Mouse (Mus musculus): ENCODE results near the gene Ddx31. TPM values are rescaled to one million over a fixed set of nuclear protein-coding genes. Genes with fewer than 3 reads are reported as not detected.

The Ddx31 gene
- total and polyA plus RNA-seq, 2 experiments from 2014 or later: 10.3 to 18.5 TPM

DNA sequence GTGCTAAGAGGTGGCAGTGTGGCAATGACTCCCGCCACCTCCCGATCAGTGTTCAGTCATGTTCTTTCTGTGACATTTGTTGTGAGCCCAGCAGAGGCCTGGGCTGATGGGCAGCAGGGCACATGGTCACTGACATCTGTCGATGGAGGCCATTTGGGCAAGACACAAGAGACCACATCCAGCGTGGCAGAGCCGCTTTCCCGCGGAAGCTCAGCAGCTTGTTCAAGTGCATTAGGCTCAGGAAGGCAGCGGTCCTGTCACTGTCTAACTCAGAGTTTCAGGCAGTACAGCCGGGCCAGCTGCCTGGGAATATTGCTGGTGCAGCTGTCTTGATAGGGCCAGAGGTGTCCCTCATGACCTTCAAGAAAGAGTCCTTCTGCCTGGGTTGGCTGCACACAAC, 114.4 kb downstream of the Ddx31 start:
- DNase-seq (ENCODE audit: low spot score) (peak; percentile 52), ATAC-seq (ENCODE audit: low FRiP score) (no peak)
- 82% methylated on average over 9 of the region's 9 CpGs for WGBS

More for the DNA sequence above, 114.4 kb downstream of the Ddx31 start:
- Histone ChIP-seq H3K9me3 (ENCODE audit: low read length) (no peaks in the 10 kb centered on the region), H3K36me3 (ENCODE audit: insufficient read depth, low read length) (no peaks in the 10 kb centered on the region), H3K9ac (replicated peaks; ENCODE audit: low read length, poor library complexity, severe bottlenecking) (no peak overlapping the region), H3K4me3 (ENCODE audit: low read depth, low read length) (no peak overlapping the region), H3K4me1 (ENCODE audit: insufficient read depth, low read length) (peaks cover 4% of the 10 kb centered on the region; the same call in 1 of the 2 replicates), H3K27ac (ENCODE audit: low read depth, low read length) (no peak overlapping the region), H3K27me3 (ENCODE audit: insufficient read depth, low read length) (no peaks in the 10 kb centered on the region), H3K4me2 (ENCODE audit: low read depth, low read length, poor library complexity, severe bottlenecking) (no peak overlapping the region)
- no peak for TF ChIP-seq CTCF (IDR thresholded peaks at IDR 0.05)

Other genes with a start within 250 kb of the Ddx31 start
- not detected in 2 replicates for gene Gfi1b, start 218.4 kb upstream of the Ddx31 start, total RNA-seq (2014; rRNA removed)
- gene Gfi1b, start 218.4 kb upstream of the Ddx31 start, polyA plus RNA-seq (2015; fragmentation: Nextera tagmentation; extraction: Ambion mirVana): not detected in 2 replicates
- 41.3 and 42.9 TPM in 2 replicates for gene Tsc1, start 199.2 kb upstream of the Ddx31 start, total RNA-seq (2014; rRNA removed)
- gene Tsc1, start 199.2 kb upstream of the Ddx31 start, polyA plus RNA-seq (2015; fragmentation: Nextera tagmentation; extraction: Ambion mirVana): 19.5 and 22.9 TPM in 2 replicates
- not detected in 2 replicates for gene Spaca9, start 140.7 kb upstream of the Ddx31 start, total RNA-seq (2014; rRNA removed)
- 2.5 and 2.7 TPM in 2 replicates for gene Spaca9, start 140.7 kb upstream of the Ddx31 start, polyA plus RNA-seq (2015; fragmentation: Nextera tagmentation; extraction: Ambion mirVana)
- 2.3 and 2.8 TPM in 2 replicates for gene Ak8, start 140.2 kb upstream of the Ddx31 start, total RNA-seq (2014; rRNA removed)
- gene Ak8, start 140.2 kb upstream of the Ddx31 start, polyA plus RNA-seq (2015; fragmentation: Nextera tagmentation; extraction: Ambion mirVana): 4.9 and 5.3 TPM in 2 replicates
- gene Gtf3c4, start within 50 bp of the Ddx31 start, total RNA-seq (2014; rRNA removed): 66.3 and 84.2 TPM in 2 replicates
- gene Gtf3c4, start within 50 bp of the Ddx31 start, polyA plus RNA-seq (2015; fragmentation: Nextera tagmentation; extraction: Ambion mirVana): 13.7 and 15.0 TPM in 2 replicates
- 36.8 and 49.0 TPM in 2 replicates for gene Barhl1, start 76.3 kb downstream of the Ddx31 start, total RNA-seq (2014; rRNA removed)
- 36.8 and 36.9 TPM in 2 replicates for gene Barhl1, start 76.3 kb downstream of the Ddx31 start, polyA plus RNA-seq (2015; fragmentation: Nextera tagmentation; extraction: Ambion mirVana)
- 1.0 and 3.3 TPM in 2 replicates for gene Cfap77, start 214.7 kb downstream of the Ddx31 start, total RNA-seq (2014; rRNA removed)
- 1.2 and 1.3 TPM in 2 replicates for gene Cfap77, start 214.7 kb downstream of the Ddx31 start, polyA plus RNA-seq (2015; fragmentation: Nextera tagmentation; extraction: Ambion mirVana)
- gene Ttf1, start 219.9 kb downstream of the Ddx31 start, total RNA-seq (2014; rRNA removed): 4.9 and 5.1 TPM in 2 replicates
- 3.1 and 3.3 TPM in 2 replicates for gene Ttf1, start 219.9 kb downstream of the Ddx31 start, polyA plus RNA-seq (2015; fragmentation: Nextera tagmentation; extraction: Ambion mirVana)